Mouse (Mus musculus) forelimb bud, embryonic 11.5 days (tissue): Measurements from ENCODE around the gene Slc44a5.

ENCODE experiments used
- DNase-seq: peaks from one replicate; pipeline ENCODE4 v3.0.0-alpha.2; 2012; ENCODE audit warnings: low read depth, low spot score

Gene Slc44a5

DNA sequence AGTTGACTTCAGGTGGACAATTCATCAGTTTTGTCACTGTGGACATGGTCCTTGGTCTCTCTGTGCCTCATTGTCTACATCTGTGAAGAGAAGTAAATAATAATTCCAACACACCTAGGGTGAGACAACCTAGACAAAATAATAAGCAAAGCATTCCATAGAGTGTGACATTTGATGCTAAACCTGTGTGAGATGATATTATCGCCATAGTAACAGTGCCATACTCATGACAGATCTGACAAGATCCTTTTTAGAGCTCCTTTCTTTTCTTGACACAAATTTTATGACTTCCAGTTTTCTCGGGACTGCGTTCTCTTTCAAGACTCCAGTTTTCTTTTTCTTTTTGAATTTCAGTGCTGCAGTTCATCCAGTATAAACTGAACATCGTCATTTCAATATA lies 192.6 kb downstream of the Slc44a5 start:
- DNase-seq: no peak

DNA sequence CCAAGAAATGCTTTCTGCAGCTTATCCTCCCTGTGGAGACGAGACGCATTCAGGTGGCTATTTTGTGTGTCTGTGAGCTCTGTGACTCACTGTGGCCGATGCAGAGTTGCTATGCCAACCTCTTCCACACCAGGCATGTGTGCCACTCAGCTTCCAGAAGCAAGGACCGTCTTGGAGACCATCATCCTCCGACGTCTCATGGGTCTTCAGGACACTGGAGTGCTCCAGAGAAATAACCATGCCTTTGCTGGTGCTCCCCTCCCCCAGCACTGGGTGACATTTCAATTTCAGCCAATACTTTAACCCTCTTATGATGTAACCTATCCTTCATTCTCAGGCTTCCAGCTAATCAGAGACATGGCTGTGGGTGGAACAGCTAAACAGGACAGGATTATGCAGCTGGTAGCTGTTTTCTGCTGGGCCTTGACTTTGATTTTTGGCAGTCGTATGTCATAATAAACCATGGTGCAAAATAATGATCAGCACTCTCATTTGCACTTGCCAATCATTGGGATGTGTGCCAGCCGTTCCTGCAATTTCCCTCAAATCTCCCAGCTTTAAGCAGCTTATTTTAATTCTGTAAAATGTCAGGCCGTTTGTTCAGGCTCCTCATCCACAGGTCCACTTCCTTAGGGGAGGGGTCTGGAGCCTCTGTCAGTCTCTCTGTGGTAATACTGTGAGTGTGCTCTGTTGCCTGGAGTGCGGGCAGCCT lies 198.8 kb downstream of the Slc44a5 start:
- DNase-seq: no peak

DNA sequence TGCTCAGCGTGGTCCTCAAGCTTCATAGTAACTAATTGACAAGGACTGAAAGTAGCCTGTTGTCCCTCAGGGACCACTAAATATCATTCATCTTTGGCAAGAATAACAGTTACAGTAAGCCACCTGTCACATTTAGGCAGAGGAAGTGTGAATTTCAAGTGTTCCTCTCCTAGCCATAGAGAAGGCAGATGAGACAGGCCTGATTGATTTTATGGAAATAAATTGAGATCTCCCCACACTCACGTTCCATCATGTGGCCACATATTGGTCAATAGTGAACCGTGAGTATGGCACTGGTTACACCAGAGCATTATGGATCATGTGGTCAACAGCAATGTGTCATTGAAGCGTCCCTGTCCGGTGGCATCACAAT lies 199.3 kb downstream of the Slc44a5 start:
- DNase-seq: no peak

DNA sequence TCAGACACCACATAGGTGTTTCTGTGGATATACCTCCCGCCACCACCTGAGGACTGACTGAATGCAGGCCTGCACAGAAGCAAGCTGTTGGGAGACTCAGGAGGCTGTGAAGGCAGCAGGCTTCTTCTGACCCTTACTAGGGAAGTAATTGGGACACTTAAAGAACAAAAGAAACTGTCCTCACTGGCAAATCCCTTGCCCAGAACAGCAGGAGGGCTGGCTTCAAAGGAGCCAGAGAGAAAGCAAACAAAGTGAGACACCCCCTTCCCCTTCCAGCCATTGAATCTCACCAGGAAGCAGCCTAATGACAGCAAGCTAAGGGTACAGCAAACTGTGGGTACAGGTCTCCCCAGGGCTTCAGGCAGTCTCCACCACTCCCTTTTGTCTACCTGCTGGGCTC lies 200.3 kb downstream of the Slc44a5 start:
- no peak for DNase-seq

DNA sequence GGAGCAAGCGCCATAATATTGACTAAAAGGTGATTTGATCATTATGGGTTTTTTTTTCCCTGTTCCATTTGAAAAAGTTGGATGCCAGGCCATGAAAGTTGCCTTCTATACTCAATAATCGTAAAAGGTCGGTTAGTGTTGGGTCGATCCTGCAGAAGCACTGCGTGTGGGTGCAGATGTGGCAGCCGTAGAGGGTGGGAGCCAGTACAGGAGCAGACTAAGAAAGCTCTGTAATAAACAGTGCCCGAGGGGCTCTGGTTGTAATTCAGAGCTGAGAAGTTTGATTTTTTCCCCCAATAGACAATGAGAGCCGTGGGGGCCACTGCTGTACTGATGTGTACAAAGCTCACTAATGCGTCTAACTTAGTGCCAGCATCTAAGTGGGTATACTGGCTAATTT lies 200.8 kb downstream of the Slc44a5 start:
- DNase-seq: no peak

DNA sequence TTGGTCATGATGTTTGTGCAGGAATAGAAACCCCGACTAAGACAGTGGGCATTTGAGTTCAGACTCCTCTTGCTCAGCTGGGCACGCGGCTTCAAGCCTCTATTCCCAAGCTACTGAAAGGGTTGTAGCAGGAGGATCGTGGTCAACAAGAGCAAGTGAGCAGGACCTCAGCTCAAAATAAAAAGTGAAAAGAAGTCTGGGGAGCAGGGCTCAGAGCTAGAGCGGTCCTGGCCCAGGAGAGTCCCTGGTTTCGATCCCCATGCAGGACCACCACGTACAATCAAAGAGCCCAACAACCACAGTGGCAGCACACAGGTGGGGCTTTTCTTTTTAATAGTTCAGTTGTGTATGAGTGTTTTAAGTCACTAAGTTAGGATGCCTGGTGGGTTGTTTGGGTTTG lies 201.5 kb downstream of the Slc44a5 start:
- DNase-seq: no peak

DNA sequence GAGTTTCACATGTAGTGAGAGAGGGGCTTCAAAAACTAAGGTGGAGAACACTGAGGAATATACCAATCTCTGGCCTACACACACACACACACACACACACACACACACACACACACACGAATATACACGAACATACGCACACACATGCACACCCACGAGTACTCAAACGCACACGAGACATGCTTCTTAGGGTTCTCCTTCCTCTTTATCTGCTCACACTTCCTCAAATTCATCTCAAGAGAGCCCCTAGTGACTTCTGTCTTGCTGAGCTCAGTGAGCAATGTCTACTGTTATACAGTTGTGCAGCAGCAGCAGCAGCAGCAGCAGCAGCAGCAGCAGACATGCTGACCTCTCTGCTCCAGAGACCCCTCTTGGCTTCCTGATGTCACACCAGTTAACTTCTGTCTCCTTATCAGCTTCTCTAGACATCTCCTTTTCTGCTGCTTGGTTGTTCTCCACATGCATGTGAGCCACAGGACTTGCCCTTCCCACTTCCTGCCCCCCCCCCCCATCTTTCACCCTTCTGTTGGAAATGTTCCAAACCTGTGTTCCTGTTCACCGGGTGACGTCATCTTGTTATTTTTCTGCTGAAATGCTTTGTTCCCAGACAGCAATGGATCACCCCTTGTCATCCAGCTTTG lies 204.5 kb downstream of the Slc44a5 start:
- DNase-seq: no peak

DNA sequence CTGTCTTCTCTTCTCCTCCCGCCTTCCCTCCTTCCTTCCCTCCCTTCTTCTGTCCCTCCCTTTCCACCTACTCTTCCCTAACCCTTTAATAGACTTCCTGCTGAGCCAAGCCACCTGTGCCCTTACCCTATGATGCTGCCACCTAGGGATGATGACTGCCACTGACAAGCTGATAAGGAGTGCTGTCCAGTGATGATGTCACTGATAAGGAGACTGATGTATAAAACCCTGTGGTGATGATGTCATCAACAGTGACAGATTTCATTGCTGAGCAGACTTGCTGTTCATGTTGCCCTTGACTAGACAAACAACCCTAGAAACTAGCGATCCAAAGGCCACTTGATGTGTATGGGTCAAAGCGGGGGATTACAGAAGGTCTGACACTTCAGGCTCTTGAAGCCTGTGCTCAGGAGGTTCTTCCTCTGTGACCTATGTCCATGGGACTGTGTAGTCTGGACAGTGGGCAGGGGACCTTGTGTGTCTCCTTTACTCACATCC lies 206.2 kb downstream of the Slc44a5 start:
- no peak for DNase-seq

DNA sequence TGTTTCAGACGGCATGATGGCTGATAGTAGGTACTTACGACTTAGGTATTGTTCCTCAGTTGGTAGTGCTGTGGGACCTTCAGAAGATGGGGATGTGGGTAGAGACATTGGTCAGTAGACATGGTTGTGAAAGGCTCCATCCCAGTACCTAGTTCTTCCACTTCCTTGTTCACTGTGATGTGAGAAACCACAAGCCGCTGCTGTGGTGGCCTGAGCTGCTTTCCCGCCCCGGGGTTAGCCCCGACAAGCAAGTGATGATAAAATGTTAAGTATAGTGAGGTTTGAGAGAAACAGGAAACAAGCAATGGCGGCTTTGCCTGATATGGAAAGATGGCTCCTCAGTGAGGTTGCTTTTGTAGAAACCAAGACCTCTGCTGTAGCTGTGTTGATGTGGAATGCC lies 209.8 kb downstream of the Slc44a5 start:
- no peak for DNase-seq

DNA sequence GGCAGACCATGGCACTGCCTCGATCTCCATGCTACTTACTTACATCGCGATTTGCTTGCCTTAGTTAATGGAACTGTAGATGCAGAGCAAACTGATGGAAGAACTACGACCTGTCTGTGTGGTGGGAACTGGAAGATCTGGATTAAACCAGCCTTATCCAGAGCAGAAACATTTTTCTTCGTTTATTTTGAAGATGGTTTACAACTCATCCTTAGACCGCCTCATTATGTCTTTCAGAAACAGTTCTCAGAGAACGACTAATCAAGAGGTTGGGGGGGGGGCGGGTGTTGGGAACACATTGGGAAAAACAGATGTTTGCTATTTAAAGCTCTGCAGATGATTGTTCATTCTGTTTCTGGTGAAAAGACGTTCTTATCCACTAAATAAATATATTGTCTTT lies 210.7 kb downstream of the Slc44a5 start:
- DNase-seq: no peak

DNA sequence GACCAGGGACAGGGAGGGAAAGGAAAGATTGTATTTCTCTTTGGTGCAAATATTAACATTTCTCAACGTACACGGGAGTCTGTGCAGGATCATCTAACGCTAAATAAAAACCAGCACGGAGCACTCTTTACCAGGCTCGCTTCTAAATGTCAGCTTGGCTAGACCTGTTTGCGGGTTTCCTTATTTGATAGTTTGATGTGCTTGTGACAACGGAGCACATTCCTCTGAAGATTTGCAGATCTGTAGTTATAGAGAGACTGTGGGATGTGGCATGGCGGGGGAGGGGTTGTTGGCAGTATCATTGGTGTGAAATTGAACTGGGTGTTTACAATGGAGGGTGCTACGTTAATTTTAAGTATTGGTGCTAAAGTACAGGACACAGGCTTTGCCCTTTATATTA lies 215.4 kb downstream of the Slc44a5 start:
- DNase-seq: no peak

DNA sequence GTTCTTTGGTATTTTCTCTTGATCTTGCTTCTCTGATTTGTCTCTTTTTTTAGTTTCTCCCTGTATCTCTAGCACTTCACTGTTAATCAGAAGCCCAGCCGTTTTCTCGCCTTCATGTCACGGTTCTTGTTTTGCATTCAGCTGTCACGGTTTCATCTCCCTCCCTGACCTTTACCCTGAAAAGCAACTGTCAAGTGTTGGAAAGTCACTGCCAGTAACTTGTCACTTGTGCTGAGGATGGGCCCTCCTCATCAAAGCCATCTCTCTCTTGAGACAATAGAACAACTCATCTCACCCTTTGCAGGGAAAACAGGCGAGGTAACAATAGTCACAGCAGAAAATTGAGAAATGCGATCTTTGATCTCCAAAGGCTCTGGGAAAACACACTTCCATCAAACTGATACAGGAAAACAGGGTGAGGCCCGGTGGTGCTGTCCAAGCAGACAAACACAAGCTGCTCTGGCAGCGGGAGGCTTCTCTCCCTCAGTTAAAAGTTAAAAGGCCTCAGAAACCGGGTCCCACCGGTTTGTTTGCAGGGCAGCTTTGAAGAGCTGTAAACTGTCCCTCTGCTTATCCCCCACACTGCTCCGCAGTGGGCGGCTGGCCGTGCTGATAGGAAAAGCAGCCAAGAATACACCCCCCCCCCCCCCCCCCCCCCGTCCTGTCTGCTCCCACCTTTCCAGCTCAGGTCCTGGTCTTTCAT lies 219.2 kb downstream of the Slc44a5 start:
- no peak for DNase-seq

DNA sequence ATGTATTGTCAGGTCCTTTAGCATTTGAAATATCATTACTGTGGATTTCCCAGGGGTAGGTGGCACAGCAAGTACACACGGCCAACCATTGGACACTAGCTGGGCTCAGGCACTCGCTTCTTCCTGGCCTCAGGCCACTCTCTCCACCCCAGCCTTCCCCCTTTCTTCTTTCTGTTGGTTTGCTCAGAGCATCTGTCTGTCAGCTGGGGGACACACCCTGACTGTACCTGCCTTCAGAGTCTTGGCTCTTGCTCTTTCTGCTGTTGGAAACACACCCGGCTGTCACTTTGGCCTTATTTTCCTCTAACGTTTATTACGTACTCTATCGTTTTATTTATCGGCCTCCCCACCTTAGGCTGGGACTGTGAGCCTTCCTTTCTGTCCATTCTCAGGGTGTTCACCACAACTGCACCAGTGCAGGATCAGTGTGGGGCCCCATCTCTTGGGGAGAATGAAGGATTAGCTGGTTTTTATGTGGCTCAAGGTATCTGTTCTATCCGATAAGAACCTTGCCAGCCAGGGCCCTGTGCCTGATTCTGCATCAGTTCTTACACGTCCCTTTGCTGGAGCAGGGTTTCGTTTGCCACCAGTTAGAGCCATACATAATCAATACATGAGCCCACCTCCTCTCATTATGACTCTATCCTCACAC lies 220.1 kb downstream of the Slc44a5 start:
- DNase-seq: no peak

DNA sequence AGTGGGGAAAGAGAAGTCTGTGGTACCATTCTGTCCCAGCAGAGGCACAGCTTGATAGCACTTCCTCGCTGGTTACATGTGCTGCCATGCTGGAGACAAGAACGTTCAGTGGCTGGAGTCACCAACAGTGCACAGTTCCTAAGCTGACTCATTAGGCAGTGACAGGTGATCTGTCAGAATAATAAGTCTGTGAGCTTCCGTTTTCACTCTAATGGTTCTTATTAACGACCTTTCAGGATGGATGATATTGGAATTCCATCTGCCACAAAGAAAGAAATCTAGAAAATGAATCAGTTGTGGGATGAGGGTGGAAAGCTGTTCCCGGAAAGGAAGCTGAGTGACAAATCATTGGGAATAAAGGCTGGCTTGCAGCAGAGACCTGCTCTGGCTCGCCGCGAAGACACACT lies 227.2 kb downstream of the Slc44a5 start:
- DNase-seq: no peak

DNA sequence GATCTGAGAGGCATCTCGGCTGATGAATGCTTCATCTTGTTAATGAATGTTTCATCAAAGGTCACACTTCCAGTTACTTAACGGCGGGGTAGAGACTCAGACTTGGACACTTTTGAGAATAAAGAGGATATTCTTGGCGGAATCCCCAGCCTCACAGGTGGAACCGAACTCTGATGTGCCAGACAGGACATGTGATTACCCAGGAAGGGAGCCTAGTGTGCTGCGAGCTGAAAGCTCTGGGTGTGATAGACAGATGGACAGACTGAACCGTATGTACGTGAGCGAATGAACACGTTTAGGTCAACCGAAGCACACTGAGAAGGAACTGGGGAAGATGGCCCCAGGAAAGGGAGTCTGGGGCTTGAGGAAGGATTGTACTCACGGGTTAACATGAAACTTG lies 228.6 kb downstream of the Slc44a5 start:
- no peak for DNase-seq

DNA sequence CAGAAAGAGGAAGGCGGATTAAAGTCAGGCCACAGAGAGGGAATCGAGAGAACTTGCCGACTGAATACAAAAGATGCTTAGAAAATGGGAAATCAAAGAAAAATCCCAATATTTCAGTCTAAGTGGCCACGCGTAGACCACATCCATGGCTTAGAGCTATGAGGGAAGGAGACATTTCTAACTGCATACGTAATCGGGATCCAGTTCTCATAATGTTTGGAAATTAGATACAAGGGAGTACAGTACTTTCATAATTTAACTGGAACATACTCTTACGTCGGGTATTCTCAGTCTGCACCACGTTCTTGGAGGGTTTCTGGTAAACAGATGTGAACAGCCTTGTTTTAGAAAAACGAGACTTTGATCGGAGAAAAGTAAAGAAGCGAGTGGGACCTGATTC lies 229.1 kb downstream of the Slc44a5 start:
- DNase-seq: no peak

DNA sequence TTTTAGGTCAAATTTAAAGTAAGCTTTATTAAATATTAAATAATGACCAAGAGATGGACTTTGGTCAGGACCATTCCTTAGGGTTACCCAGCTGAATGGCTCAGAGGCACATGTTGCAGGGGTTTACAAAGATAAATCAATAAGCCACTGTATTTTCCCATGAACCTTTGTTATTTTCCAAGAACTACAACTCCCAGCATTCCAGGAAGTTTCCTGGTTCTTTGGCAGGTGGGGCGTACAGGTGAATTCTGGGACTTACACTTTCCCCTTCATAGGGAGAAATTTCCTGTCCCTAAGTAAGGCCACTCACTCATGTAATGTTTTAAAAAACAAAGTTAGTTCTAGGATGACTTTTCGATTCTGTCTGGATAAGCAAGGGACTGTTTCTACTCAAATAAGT lies 235.2 kb downstream of the Slc44a5 start:
- DNase-seq: no peak

DNA sequence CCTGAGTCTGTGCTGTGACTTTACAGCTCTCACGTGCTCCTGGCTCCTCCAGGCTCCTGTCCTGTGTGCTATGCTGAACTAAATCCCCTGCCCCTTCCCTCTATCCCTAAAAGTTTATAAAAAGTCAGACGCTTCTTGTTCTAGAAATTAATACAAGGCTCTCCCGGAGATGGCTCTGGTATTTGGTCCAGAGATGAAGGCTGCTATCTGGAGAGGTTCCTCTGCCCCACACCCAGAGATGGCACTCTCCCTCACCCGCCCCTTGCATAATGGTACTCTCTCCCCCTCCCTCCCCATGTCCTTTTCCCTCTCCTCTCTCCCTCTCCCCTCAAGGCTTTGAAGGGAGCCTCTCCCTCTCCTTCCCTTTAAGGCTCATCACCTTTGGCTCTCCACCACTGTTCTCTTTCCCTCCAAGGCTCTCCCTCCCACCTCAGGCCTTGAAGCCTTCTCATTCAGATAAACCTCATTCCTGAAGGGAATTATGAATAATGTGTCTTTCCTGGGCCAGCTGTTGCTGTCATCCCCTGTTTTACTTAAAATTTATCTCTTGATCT lies 236.0 kb downstream of the Slc44a5 start:
- DNase-seq: no peak

DNA sequence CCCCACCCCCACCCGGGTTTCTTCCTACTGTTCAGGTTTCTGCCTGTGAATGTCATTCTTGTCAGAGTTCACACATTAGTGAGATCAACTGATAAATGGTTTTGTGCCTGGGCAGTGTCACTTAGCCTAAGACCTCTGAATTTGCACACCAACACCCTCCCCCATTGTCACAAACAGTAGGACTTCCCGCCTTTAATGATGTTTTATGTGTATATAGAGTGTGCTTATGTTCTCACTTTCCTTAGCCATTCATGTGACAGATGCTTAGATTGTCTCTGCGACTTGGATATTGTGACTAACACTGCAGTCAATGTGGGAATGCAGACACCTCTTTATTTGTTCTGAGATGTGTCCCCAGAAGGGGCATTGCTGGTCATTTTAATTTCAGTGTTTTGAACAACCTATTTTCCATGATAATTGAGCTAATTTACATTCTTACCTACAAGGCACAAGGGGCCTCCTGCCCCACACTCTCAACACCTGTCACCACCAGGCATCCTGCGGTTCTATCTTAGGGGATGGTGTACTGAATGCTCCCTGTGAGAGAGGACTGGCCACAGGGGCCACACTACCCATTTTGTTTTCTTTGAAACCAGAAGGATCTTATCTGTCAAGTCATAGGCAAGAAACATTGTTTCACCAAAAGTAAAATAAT lies 236.7 kb downstream of the Slc44a5 start:
- no peak for DNase-seq

DNA sequence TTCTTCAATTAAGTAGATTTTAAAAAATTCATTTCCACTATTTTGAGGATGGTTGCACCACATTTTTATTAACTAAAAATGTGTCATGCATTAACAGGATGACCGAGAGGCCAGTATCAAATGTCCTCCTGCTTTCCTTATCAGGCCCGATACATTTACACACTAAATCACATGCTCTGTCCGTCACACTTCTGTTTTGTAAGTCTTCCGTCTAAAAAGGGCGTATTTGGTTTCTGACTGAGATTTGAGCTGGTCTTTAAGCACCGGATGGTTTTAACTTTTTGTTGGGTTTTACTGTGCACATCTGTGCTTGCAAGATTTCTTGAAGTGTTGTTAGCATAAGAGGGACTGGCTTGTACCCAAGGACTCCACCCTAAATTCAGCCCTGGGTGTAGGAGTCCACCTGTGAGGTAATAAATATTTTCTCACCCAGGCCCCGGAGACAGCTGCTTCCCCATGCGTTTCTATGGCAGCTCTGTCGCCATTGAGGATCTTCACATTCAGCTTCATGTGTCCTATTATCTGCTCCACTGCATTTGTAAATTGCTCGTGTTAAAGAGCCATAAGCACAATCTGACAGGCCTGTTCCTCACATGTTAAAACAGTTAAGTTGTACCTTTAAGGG lies 237.3 kb downstream of the Slc44a5 start:
- DNase-seq: no peak

DNA sequence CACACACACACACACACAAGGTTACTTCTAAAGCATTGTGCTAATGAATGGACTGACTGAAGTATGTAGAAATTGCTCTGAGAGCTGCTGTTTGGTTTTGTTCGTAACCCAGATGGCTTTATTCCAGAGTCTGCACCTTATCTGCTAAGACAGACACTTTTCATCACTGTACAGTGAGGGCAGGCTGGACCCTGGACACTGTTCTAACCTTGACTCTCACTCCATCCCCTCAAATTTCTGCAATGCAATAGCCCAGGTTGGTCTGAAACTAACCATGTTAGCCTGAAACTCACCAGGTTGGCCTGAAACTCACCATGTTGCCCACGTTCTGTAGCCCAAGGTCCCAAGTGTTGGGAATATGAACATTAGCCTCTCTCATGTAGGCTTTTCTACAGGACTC lies 239.3 kb downstream of the Slc44a5 start:
- no peak for DNase-seq
